ENCODE assay signal across 8 mouse cellular contexts in the genomic region with DNA sequence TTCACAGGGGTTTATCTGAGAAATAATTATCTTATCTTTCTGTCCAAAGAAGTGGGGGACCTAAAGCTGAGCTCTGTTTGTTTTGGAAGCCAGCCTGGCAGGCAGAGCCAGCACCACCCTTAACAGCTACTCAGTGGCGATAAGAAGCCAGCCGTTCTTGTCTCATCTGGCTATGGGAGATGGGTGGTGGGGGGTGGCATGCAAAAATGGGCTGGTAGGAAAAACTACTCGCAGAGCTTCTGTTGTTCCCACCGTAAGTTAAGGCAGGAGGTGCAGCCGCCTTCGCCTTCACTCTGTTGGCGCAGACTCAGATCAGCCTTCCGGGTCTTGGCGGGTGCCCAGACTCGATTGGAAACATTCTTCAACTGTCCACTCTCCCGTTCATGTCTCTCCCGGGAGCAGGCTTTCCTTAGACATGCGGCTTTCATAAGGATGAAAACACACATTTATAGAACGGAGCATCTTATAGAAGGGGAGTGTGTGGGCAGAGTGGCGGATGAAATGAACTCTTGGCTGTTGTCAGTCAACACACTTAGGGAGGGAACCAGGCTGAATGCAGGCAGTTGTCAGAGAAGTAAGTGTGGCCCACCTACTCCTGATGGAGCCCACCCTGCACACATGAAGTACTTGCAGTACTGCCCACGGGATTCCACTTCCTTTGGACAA.
DNase-seq lines count a peak whose midpoint lies in the region; ATAC-seq and TF ChIP-seq lines count a peak whose summit lies in the region.

No protein-coding gene starts in this region.

- H3K36me3 ChIP-seq in hindbrain, embryonic 15.5 days, result no peaks in the 10 kb centered on the region
- no peaks in the 10 kb centered on the region for H3K36me3 ChIP-seq in hindbrain, embryonic 11.5 days (ENCODE audit: control insufficient read depth, insufficient read depth, low read length)
- H3K36me3 ChIP-seq in liver, embryonic 11.5 days (ENCODE audit: control insufficient read depth, insufficient read depth, low read length), result no peaks in the 10 kb centered on the region
- H3K36me3 ChIP-seq in small intestine, adult 2 months (ENCODE audit: control insufficient read depth, insufficient read depth, low read length), result no peaks in the 10 kb centered on the region

- no peak overlapping the region for H3K4me3 ChIP-seq in hindbrain, embryonic 15.5 days
- no peak overlapping the region for H3K4me3 ChIP-seq in hindbrain, embryonic 11.5 days (ENCODE audit: low read depth, low read length)
- no peak overlapping the region for H3K4me3 ChIP-seq in liver, embryonic 11.5 days (ENCODE audit: low read depth, low read length)
- H3K4me3 ChIP-seq in small intestine, adult 2 months (ENCODE audit: low read depth, low read length), result 0 out of 2 replicates have a peak overlapping the region, but pooled peaks have one; percentile 15

- H3K4me2 ChIP-seq in hindbrain, embryonic 15.5 days, result peak overlapping the region; percentile 35
- no peak overlapping the region for H3K4me2 ChIP-seq in hindbrain, embryonic 11.5 days (replicated peaks; ENCODE audit: low read depth, low read length)
- peak overlapping the region; percentile 24; the same call in 1 of the 2 replicates for H3K4me2 ChIP-seq in liver, embryonic 11.5 days

- H3K27me3 ChIP-seq in hindbrain, embryonic 15.5 days, result no peaks in the 10 kb centered on the region
- no peaks in the 10 kb centered on the region for H3K27me3 ChIP-seq in hindbrain, embryonic 11.5 days (ENCODE audit: control insufficient read depth, insufficient read depth, low read length)
- no peaks in the 10 kb centered on the region for H3K27me3 ChIP-seq in liver, embryonic 11.5 days (replicated peaks; ENCODE audit: control insufficient read depth, insufficient read depth, low read length)
- H3K27me3 ChIP-seq in small intestine, adult 2 months (ENCODE audit: control insufficient read depth, insufficient read depth, low read length), result no peaks in the 10 kb centered on the region

- ATAC-seq in hindbrain, embryonic 15.5 days (ENCODE audit: low FRiP score, low read depth), result no peak
- ATAC-seq in hindbrain, embryonic 11.5 days (ENCODE audit: low FRiP score), result no peak
- peak; percentile 80 for ATAC-seq in liver, embryonic 11.5 days (replicated peaks; ENCODE audit: low FRiP score)

- H3K27ac ChIP-seq in hindbrain, embryonic 15.5 days (replicated peaks), result no peak overlapping the region
- no peak overlapping the region for H3K27ac ChIP-seq in hindbrain, embryonic 11.5 days (ENCODE audit: low read depth, low read length)
- peak overlapping the region; percentile 48 for H3K27ac ChIP-seq in liver, embryonic 11.5 days (ENCODE audit: low read depth, low read length)
- H3K27ac ChIP-seq in small intestine, adult 2 months (ENCODE audit: insufficient read depth, low read depth, low read length), result no peak overlapping the region

- TF ChIP-seq CTCF in small intestine, adult 2 months (IDR thresholded peaks at IDR 0.05; ENCODE audit: extremely low read depth, insufficient read length, insufficient replicate concordance, low read depth, low read length), result no peak

- no peak for DNase-seq in hindbrain, embryonic 11.5 days (ENCODE audit: low spot score)
- DNase-seq in adrenal gland, postnatal 10 days, result peak; percentile 64
- peak; percentile 20 to 57 for DNase-seq in heart, adult 9 months (ENCODE audit: low spot score in 2 of 2)
- no peak for DNase-seq in liver, embryonic 11.5 days (ENCODE audit: low spot score)
- no peak for DNase-seq in layer of hippocampus, adult 9-10 months (ENCODE audit: low spot score)
- no peak for DNase-seq in layer of hippocampus, postnatal 36 days

- H3K4me1 ChIP-seq in hindbrain, embryonic 15.5 days (replicated peaks), result peaks cover 20% of the 10 kb centered on the region
- no peaks in the 10 kb centered on the region for H3K4me1 ChIP-seq in hindbrain, embryonic 11.5 days (replicated peaks; ENCODE audit: control insufficient read depth, insufficient read depth, low read length)
- H3K4me1 ChIP-seq in liver, embryonic 11.5 days (replicated peaks; ENCODE audit: control insufficient read depth, insufficient read depth, low read length), result peaks cover 25% of the 10 kb centered on the region
- no peaks in the 10 kb centered on the region; the same call in 1 of the 2 replicates for H3K4me1 ChIP-seq in small intestine, adult 2 months (ENCODE audit: control insufficient read depth, insufficient read depth, insufficient read length, low read length)

- no peak for TF ChIP-seq POLR2A in small intestine, adult 2 months (IDR thresholded peaks at IDR 0.05; ENCODE audit: low read depth, low read length)

- no peak overlapping the region for H3K9ac ChIP-seq in hindbrain, embryonic 15.5 days
- no peak overlapping the region for H3K9ac ChIP-seq in hindbrain, embryonic 11.5 days (ENCODE audit: low read depth, low read length)
- no peak overlapping the region for H3K9ac ChIP-seq in liver, embryonic 11.5 days (ENCODE audit: low read depth, low read length)

- WGBS in hindbrain, embryonic 15.5 days, result 47% methylated on average over 16 of the region's 16 CpGs
- WGBS in hindbrain, embryonic 11.5 days, result 82% methylated on average over 16 of the region's 16 CpGs
- 48% methylated on average over 16 of the region's 16 CpGs for WGBS in liver, embryonic 11.5 days
- WGBS in small intestine, adult 2 months, result 20% methylated on average over 16 of the region's 16 CpGs

- no peaks in the 10 kb centered on the region for H3K9me3 ChIP-seq in hindbrain, embryonic 15.5 days
- no peaks in the 10 kb centered on the region for H3K9me3 ChIP-seq in hindbrain, embryonic 11.5 days (ENCODE audit: control insufficient read depth, low read length)
- no peaks in the 10 kb centered on the region for H3K9me3 ChIP-seq in liver, embryonic 11.5 days (ENCODE audit: control insufficient read depth, low read length)

Comparison
In these comparisons a context has a peak if more than half of its experiments do, and no peak if none do; other contexts are left out.
1. DNase-seq: peak in adrenal gland, postnatal 10 days (single experiment) and heart, adult 9 months (2 of 2); none in hindbrain, embryonic 11.5 days (single experiment), liver, embryonic 11.5 days (single experiment), layer of hippocampus, adult 9-10 months (single experiment) and layer of hippocampus, postnatal 36 days (0 of 2).